Mouse (Mus musculus): ENCODE measurements around the gene Pde4dip.

DNA sequence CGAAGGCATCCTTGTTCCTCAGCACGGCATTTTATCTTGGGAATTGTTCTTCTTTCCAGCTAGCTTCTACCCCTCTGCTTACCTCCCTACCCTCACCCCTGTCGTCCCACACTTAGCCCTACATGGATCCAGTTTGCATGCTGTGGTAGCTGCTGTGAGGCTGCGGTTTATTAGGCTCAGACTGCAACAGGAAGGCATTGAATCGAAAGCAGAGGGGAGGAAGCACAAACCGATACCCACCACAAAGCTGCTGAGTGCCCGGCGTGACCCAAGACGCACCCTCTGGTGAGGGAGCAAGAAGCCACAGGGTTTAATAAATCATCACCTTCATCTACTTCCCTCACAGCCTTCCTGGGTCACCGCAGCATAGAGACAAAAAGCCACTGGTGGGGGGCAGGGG is 43.6 kb upstream of the Pde4dip start:
- no peak for TF ChIP-seq GATA1 (IDR thresholded peaks at IDR 0.05; ENCODE audit: low read length)
- no peak for TF ChIP-seq TAL1 (IDR thresholded peaks at IDR 0.05; ENCODE audit: low read length)

All from erythroblast, embryonic 14.5 days (primary cell).